Mouse (Mus musculus): ENCODE results near the gene Itpr1. TPM values are rescaled to one million over a fixed set of nuclear protein-coding genes. Genes with fewer than 3 reads are reported as not detected.
A peak's percentile ranks its signal among the peaks of the same experiment; 100 is the strongest.

The Itpr1 gene
- total RNA-seq, 2 experiments from 2014 or later: 57.3 to 63.4 TPM

GRCm38 (mm10) chr6:108487300-108487835 is 274.5 kb downstream of the Itpr1 start:
- DNase-seq: no peak
- intact Hi-C loops (cut with DNase I): no loop called here

GRCm38 (mm10) chr6:108488250-108488649 is 275.4 kb downstream of the Itpr1 start:
- DNase-seq: no peak
- intact Hi-C loops (cut with DNase I): no loop called here

GRCm38 (mm10) chr6:108491969-108492368 is 279.1 kb downstream of the Itpr1 start:
- no peak for DNase-seq
- intact Hi-C loops (cut with DNase I): no loop called here

GRCm38 (mm10) chr6:108493753-108494152 is 280.9 kb downstream of the Itpr1 start:
- intact Hi-C loops (cut with DNase I): no loop called here
- no peak for DNase-seq

- no peak for DNase-seq
- intact Hi-C loops (cut with DNase I): no loop called here
Measured at GRCm38 (mm10) chr6:108494185-108494804, 281.4 kb downstream of the Itpr1 start.

- intact Hi-C loops (cut with DNase I): no loop called here
- no peak for DNase-seq
Measured at GRCm38 (mm10) chr6:108494994-108495393, 282.1 kb downstream of the Itpr1 start.

GRCm38 (mm10) chr6:108498070-108498469 is 285.2 kb downstream of the Itpr1 start:
- intact Hi-C loops (cut with DNase I): no loop called here
- DNase-seq: no peak

GRCm38 (mm10) chr6:108503651-108504050 is 290.8 kb downstream of the Itpr1 start:
- DNase-seq: no peak
- intact Hi-C loops (cut with DNase I): no loop called here

GRCm38 (mm10) chr6:108504717-108505116 is 291.8 kb downstream of the Itpr1 start:
- no peak for DNase-seq
- intact Hi-C loops (cut with DNase I): no loop called here

- DNase-seq: no peak
- intact Hi-C loops (cut with DNase I): no loop called here
Measured at GRCm38 (mm10) chr6:108506161-108506560, 293.3 kb downstream of the Itpr1 start.

- intact Hi-C loops (cut with DNase I): no loop called here
- no peak for DNase-seq
Measured at GRCm38 (mm10) chr6:108507337-108507736, 294.4 kb downstream of the Itpr1 start.

- DNase-seq: no peak
- intact Hi-C loops (cut with DNase I): no loop called here
Measured at GRCm38 (mm10) chr6:108509320-108509719, 296.4 kb downstream of the Itpr1 start.

GRCm38 (mm10) chr6:108510101-108510500 is 297.2 kb downstream of the Itpr1 start:
- DNase-seq: peak; percentile 29 to 57
- intact Hi-C loops (cut with DNase I): loop anchor here (10.0 kb wide), 1 partner anchor 55 kb away; no protein-coding TSS in a partner anchor

GRCm38 (mm10) chr6:108512097-108512496 is 299.2 kb downstream of the Itpr1 start:
- DNase-seq: no peak
- intact Hi-C loops (cut with DNase I): loop anchor here (10.0 kb wide), 1 partner anchor 53 kb away; no protein-coding TSS in a partner anchor

GRCm38 (mm10) chr6:108512994-108513393 is 300.1 kb downstream of the Itpr1 start:
- no peak for DNase-seq
- intact Hi-C loops (cut with DNase I): loop anchor here (10.0 kb wide), 1 partner anchor 52 kb away; no protein-coding TSS in a partner anchor

GRCm38 (mm10) chr6:108516248-108516647 is 303.4 kb downstream of the Itpr1 start:
- DNase-seq: no peak
- intact Hi-C loops (cut with DNase I): loop anchor here (10.0 kb wide), 1 partner anchor 49 kb away; no protein-coding TSS in a partner anchor

- no peak for DNase-seq
- intact Hi-C loops (cut with DNase I): loop anchor here (10.0 kb wide), 1 partner anchor 47 kb away; no protein-coding TSS in a partner anchor
Measured at GRCm38 (mm10) chr6:108517241-108517981, 304.5 kb downstream of the Itpr1 start.

- intact Hi-C loops (cut with DNase I): loop anchor here (10.0 kb wide), 1 partner anchor 47 kb away; no protein-coding TSS in a partner anchor
- no peak for DNase-seq
Measured at GRCm38 (mm10) chr6:108517986-108518385, 305.1 kb downstream of the Itpr1 start.

GRCm38 (mm10) chr6:108518552-108518951 is 305.7 kb downstream of the Itpr1 start:
- intact Hi-C loops (cut with DNase I): loop anchor here (10.0 kb wide), 1 partner anchor 46 kb away; no protein-coding TSS in a partner anchor
- DNase-seq: no peak

GRCm38 (mm10) chr6:108519327-108519726 is 306.4 kb downstream of the Itpr1 start:
- intact Hi-C loops (cut with DNase I): loop anchor here (10.0 kb wide), 1 partner anchor 45 kb away; no protein-coding TSS in a partner anchor
- DNase-seq: no peak

GRCm38 (mm10) chr6:108523956-108524616 is 311.2 kb downstream of the Itpr1 start:
- intact Hi-C loops (cut with DNase I): no loop called here
- no peak for DNase-seq

Data from heart, postnatal 14 days (tissue).